Mouse (Mus musculus): ENCODE data around the gene Mrgpra6.

DNA sequence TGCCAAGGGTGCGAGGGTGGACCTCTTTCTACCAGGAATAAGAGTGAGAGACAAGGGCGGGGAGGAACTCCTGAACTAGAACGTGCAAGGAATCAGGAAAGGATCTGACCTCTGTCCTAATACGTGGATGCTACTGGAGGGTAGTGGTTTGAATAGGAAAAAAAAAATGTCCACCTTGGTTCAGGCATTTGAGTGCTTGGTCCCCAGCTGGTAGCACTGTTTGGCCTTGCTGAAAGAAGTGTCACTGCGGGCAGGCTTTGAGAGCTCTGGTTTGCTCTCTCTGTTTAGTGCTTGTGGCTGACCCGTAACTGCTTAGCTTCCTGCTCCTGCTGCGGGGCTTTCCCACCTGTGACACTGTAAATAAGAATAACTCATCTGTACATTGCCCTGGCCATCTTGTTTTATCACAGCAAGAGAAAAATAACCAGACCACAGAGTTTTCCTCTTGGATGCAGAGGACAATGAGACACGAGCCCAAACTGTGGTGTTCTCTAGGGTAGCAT is 64.8 kb downstream of the Mrgpra6 start:
- TF ChIP-seq CTCF (IDR thresholded peaks at IDR 0.05; ENCODE audit: insufficient read depth, low read depth, low read length) (no peak), POLR2A (IDR thresholded peaks at IDR 0.05; ENCODE audit: insufficient read depth, low read depth, low read length) (no peak)
